Mouse (Mus musculus) thymus, postnatal 10 days (tissue): ENCODE results near the gene Glrx3.
"Not testable (repeated sequence)": the region's sequence is repeated elsewhere in the genome, so short reads cannot be mapped to it uniquely, and the experiment has no call there.

Experiments used
- DNase-seq, 2 experiments: peaks; one replicate each; pipeline ENCODE4 v3.0.0; 2021; ENCODE audit warnings: low spot score in 2 of 2

Glrx3 gene

DNA sequence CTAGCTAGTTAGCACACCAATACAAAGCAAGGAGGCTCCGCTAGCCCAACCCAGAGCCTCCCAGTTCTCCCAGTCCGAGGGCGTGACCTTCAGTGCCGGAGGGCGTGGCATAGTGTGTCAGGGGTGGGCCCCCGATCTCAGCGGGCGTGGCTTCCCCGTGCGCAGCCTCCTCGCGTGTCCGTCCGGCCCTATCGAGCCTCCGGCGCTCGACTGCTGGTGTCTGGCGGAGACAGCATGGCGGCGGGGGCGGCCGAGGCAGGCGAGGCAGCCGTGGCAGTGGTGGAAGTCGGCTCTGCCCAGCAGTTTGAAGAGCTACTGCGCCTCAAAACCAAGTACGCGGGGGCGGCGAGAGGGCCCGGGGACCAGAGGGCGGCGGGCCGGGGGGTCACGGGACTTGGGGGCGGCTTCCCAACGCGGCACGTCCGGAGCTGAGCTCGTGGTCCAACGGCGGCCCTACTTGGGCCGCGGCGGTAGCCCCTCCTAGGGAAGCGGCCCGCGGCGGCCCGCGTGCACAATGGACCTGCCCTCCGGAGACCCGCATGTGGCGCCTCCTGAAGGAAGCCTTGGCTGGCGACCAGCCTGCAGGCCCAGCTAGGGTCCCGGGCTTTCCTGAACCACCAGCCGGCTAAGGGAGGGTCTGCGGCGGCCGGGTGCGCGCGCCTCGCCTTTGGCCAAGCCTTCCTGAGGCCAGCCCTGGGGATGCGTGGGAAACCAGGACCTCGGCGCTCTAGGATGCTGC, at the start of gene Glrx3:
Gene Glrx3 (plus strand): TSS at position 175 of the 739 bp plus-strand sequence.
- DNase-seq = peak; percentile 91 to 92

DNA sequence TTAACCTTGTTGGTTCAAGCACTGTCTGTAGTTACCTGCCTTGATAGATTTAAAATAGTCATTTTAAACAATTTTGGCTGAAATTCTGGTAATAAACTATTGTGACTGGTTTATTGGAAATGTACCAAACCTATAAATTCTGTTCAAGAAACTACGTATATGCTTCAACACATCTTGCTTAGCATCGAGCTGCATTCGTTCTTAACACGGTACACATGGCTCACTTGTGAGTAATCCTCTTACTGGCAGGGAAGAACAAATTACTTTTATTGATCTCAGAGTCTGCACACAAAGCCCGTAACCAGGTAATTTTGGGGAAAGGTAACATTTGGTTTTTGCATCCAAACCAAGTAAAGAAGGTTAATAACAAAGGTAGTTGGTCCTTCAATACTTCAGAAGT, 49.6 kb upstream of the Glrx3 start:
- DNase-seq = no peak

DNA sequence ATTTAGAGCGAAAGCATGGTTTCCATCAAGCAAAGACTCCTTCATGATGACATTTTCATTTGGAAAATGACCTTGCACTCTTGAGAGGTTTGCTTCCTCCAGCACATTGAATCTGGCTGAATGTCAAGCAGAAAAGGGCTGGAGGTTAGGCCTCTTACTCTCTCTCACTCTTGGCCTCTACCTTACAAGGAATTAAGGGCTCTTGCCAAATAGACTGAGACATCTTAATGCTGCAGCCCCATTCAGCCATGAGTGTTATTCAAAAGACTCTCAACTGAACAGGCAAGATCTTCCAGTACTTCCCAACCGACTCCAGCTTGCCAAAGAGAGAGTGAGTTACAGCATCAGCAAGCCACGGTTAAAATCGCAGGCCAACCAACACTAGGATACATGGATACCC, 42.0 kb upstream of the Glrx3 start:
- no peak for DNase-seq

DNA sequence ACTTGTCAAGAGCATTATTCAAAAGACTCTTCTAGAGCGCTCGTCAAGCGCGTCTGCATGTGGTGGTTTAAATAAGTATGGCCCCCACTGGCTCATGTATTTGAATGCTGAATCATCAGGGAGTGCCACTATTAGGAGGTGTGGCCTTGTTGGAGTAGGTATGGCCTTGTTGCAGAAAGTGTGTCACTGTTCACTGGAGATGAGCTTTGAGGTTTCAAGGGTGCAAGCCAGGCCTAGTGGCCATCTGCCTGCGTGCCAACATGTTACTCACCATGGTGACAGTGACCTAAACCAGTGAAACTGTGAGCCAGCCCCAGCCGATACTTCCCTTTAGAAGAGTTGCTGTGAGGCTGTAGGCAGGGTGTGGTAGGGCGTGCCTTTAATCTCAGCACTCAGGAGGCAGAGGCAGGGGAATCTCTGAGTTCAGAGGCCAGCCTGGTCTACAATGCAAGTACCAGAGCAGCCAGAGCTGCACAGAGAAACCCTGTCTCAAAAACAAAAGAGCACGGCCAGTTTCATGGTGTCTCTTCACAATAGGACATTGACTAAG, 40.0 kb upstream of the Glrx3 start:
- DNase-seq = no peak

DNA sequence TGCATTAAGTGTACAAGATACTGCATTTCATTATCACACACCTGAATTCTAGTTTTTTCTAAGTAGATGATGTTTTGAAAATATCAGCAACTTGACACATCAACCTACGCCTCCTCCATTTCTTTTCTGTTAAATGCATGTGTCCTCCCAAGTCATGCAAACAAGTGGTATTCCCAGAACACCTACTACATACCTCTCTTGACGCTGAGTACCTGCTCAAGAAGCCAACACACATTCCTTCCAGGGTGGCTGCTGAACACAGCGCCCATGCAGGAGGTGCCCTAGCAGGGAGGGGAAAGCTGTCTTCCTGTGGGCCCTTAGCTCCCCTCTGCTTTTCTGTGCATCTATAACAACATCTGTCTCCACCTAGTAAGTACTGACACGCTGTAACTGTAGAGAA, 38.4 kb upstream of the Glrx3 start:
- DNase-seq = no peak

DNA sequence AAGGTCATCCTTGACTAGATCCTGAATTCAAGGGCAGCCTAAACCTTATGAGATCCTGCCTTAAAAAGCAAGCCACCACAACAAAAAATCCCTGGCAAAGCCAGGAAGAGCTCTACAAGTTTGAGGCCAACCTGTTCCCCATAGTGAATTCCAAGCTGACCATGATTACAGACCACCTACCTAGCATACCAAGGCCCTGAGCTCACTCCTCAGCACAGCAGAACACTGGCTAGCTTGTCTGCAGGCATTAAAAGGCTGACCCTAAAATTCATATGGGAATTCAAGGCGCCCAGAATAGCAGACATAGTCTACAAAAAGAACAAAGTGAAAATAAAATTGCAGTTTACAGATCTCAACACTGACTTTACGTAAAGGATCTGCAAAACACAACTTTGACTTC, 33.3 kb upstream of the Glrx3 start:
- no peak for DNase-seq

DNA sequence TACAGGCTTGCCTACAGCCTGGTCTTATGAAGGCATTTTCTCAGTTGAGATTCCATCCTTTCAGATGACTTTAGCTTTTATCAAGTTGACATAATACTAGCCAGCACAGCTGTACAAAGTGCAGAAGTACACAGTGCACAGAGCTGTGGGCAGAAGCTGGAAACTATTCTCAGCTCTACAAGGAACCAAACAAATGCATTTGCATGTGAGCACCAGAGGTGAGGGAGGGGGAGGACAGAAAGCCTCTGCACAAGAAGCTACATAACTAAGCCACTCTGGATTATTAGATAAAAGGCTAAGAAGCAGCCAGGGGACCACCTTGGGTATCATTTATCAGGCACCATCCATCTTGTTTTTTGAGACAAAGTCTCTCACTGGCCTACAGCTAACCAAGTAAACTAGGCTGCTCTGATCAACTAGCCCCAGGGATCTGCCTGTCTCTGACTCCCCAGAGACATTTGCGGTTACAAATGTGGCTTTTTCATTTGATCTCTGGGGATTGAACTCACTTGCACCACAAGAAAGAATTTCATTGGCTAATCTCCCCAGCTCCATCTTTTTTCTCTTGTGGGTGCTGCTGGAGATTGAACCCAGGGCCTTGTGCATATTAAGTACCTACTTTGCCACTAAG, 29.9 kb upstream of the Glrx3 start:
- DNase-seq = no peak

DNA sequence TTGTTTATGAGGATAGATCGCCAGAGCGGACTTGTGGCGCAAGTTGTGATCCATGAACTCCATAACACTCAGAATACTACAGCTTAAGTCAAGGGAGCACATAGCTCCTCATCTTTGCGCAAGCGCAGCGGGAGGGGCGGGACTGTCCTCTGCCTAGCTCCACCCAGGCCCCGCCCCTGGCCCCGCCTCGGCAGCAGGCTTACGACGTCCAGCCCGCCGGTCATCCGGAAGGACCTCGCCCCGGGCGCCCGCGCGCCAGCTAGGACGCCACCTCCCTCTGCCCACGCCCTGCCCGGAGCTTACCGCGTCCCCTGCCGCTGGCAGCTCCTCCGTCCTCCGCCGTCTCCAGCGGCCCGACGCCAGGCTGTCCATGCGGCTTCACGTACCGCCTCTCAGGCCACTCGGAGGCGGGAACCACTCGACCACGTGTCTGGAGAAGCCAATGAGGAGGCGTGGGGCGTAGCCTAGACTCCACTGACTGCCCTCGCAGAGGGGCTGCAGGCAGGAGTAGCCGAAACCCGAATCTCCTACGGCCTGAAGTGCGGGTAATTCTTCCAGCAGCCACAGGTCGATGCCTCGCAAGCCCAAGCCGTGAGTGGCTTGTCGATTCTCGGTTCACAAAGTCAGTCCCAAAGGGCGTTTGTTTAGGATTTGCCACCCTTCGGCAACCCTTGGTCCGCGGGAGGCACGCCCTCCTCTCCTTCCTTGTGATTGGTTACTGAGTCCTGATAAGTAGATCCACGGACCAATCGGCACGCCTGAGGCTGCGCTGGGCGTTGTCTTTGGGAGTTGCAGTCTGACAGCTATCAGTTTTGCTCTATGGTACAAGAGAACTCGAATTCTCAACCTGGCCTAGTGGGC, 26.8 kb upstream of the Glrx3 start, which contains the start of gene 9430038I01Rik:
Gene 9430038I01Rik (minus strand): TSS at position 426 of the 861 bp plus-strand sequence.
- peak; percentile 91 to 96 for DNase-seq

DNA sequence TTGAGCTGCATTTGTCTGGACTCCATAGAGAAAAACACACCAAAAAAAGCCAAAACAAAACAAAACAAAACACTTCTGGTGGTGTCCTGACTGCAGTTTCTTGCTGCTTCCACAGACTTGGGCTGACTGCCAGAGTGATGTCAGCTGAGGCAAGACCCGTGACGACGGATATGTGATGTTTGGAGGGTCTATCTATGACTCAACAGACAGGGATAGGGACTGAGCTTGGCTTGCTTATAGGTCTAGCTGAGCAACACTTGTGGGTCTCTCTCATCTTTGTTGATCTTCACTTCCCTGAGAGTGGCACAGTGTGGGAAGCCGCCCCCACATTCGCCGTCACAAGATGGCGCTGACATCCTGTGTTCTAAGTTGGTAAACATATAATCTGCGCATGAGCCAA, 22.7 kb upstream of the Glrx3 start:
- DNase-seq = no peak

DNA sequence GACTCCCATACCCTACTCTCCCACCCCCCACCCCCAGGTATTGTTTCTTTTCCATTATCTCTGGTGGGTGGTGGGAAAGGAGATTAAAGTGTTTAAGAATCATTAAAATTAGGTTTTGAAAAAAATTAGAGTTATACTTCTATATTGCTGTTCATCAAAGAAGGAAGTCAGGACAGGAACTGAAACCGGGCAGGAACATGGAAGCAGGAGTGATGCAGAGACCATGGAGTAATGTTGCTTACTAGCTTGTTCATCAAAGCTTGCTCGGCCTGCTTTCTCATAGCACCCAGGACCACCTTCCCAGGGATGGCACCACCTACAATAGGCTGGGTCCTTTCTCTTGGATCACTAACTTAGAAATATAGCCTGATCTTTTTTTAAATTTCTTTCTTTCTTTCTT, 16.9 kb upstream of the Glrx3 start:
- DNase-seq = no peak

DNA sequence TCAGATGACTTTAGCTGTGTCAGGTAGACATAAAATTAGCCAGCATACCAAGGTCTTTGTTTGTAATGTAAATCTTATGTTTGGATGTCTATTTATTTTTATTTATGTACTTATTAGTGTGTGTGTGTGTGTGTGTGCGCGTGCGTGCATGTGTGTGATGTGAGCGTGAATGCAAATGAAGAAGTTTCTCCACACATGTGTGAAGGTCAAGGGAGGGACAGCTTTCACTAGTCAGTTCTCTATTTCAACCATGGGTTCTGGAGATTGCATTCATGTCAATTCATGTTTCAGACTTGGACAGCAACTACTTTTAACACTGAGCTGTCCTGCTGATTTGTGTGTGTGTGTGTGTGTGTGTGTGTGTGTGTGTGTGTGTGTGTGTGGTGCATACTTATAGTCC, 16.2 kb upstream of the Glrx3 start:
- DNase-seq = no peak

DNA sequence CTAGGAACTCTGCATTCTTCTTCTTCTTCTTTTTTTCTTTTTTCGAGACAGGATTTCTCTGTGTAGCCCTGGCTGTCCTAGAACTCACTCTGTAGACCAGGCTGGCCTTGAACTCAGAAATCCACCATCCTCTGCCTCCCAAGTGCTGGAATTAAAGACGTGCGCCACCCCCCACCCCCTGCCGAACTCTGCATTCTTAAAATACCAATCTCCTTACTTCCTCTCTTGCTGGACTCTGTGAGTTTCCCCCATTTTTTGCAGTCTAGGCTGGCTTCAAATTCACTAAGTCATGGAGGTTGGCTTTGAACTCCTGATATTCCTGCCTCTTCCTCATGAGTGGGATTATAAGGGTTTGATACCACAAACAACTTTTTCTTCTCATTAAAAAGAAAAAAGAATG, 10.7 kb upstream of the Glrx3 start:
- no peak for DNase-seq

DNA sequence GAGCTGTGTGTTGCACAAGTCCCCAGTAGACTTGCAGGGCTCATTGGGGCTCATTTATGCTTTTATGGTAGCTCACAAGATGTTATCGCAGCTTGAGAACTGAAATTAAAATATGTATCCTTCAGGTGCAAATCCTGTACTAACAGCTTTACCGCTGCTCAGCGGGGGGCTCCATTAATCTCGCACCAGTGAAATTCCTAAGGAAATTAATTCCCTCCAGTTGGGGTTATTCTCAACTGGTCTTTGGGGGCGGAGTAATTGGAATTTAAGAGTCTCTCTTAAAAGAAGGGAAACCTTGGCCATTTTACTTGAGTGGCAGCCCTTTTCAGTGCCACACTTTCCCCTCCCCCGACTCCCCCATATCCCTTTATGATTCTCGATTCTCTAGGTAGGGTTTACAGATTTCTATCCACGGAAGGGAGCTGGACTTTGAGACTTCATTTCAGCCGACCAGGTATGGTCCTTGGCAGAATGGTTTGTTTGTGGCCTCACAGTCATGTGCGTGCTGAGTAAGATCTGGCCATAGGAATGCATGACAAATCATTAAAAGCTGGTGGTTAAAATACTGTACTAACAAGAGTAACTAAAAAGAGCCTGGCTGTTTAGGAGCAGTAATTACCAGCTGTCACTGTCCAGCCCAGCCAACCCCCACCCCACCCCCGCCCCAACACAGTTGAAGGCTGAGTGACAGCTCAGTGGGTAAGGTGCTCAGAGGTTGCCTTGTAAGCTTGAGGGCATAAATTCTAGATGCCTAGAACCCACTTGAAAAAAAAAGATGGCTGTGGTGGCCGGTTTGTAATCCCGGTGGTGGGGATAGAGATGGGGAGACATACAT, 5.4 kb upstream of the Glrx3 start:
- DNase-seq = no peak

DNA sequence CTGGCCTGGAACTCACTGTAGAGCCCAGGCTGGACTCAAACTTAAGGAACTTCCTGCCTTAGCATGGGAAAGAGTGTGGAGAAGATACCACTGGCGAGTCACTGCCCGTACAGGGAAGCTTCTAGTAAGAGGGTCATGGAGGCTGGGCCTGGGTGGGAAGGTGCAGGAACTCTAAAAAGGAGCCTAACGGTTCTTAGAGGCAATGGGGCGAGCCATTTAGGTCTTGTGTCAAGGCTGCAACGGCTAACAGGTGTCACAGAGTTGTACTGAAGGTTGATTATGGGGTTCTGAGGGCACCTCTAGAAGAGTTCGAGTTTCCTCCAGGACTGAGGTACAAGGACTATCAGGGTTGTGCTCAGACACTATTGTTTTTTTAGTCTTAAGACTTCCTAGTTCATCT, 513 bp upstream of the Glrx3 start:
- DNase-seq = no peak

DNA sequence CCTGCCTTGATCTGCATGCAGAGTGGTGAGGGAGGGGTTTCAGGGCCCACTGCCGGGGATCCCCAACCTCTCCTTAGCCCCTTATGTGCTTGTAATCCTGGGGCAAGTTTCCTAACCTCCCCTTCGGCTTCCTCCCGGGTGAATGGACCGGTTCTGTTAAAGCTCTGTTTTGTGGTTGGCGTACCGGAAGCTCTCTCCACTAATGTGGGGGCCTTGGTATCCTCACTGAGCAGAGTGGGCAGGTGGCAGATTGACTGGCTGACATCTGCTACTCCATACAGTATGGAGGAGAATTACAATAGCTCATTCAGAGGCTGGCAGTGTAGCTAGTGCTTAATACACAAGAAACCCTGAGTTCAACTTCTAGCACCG, 751 bp downstream of the Glrx3 start:
- peak; percentile 30 to 35 for DNase-seq

DNA sequence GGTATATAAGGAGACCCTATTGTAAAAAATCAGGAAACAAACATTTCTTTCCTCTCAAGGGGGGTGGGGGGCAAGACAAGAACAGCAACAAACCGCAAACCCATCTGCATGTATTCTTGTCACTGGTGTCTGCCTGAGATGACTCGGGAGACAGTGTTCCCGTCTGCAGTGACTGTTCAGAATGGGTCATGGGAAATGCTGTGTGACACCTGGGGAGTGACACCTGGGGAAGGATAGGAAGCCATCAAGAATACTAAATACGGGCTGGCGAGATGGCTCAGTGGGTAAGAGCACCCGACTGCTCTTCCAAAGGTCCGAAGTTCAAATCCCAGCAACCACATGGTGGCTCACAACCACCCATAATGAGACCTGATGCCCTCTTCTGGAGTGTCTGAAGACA, 1.5 kb downstream of the Glrx3 start:
- not testable (repeated sequence) for DNase-seq

DNA sequence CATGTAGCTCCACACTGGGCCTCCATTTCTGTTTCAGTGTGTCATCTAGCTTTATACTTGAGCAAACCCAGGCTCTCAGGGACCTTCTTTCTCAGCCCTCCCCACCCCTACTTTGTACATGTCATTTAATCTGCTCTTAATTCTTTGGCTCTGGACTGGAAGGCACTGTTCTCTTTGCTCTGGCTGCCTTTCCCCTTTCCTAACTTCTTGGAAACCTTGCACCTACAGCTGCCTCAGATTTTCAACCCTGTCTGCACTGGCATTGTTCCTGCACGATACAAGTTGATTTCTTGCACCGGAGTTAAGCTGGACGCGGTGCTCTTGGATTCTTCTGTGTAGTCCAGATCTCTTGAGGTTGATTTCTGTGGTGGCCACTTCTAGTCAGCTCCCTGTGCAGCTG, 5.5 kb downstream of the Glrx3 start:
- no peak for DNase-seq

DNA sequence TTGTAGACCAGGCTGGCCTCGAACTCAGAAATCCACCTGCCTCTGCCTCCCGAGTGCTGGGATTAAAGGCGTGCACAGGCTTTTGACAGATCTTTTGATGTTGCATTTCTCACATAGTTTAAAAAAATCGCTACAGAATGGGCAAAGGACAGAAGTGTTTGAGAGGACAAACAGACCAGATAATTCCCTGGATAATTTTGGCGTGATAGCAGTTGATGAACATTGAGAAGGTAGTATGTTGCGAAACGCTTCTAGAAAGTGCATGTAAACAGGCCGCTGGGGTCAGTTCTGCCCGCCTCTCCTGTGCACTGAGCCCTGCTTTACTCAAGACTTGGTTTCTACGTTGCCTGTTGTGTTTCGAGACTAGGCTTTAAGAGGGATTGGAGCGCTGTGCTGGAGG, 7.9 kb downstream of the Glrx3 start:
- no peak for DNase-seq

DNA sequence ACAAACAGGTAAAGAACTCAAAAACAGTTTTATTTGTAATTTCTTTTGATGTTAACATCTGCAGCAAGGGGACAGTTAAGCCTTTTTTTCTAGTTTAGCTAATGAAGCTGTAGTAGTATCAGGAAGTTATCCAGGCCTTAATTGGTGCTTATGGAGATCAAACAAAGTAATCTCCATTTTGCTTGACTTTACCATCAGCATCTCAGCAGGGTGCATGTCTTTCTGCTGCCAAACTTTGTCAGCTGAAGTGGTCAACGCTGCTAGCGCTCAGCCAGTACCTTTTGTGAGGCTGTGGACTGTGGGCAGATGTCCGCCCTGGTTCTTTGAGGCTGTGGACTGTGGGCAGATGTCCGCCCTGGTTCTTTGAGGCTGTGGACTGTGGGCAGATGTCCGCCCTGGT, 24.0 kb downstream of the Glrx3 start:
- DNase-seq = no peak

DNA sequence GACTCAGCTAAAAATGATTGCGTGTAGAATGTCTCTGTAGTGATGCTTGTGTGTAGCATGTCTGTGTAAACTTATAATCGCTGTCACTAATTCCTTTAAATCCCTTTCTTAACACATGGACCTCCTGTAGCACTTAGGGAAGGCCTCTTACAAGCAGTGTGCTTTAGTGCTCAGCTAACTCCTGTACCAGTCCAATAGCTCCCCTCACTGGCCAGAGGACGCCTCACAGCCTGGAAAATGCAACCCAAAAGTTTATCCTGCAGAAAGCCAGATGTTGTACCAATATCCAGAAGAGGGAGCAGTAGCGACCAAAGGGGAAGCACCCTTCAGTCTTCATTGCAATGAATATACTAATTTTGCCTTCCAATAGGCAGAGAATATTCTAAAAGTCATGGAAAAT, 30.8 kb downstream of the Glrx3 start:
- DNase-seq = peak; percentile 7 to 13

DNA sequence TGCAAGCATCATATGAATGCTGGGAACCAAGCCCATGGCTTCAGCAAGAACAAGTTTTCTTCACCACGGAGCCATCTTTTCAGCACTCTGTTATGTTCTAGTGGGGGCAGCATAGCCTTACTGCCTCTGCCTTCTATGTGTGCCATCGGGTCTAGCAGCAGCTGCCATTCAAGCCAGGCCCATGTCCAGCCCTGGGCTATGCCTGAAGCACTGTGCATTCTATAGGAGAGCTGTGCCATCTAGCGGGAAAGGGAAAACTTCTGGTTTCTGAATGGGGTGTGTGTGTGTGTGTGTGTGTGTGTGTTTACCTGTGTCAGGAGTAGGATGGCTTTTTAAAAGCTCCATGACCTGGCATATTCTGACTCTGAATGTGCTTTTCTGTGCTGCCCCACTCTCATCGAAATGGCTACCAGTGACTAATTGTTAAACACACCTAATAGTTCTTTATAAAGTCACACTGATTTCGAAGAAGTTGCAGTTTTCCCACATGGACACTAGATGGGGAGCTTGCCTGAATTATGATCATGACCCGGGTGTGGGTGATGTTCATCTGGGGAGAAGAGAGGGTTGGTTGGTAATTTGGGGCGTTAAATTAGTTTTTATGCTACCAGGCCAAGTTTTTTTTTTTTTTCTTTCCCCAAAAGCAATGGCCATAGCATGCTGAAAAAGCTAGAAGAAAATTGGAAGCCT, 34.2 kb downstream of the Glrx3 start:
- no peak for DNase-seq
